Comparison of ENCODE assay signal across 7 mouse cellular contexts in the genomic region with DNA sequence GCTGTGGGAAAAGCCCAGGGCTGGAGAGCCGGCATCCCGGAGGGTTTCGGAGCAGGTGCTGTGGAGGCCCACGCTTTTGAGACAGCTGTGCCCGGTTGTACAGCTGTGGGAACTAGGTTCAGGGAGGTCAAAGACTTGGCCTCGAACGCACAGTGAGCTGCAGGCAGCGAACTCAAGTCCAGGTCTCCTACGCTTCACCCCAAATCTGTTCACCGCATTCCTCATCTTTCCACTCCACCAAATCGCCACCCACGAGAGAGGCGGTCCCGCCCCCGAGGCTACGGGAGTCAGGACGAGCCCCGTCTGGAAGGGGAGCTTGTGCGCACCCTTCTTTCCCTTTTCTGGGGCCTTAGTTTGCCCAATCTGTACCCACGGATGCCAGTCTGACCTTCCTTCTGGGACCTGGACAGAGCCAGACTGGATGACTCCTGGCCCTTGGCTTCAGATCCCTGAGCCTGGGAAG. TPM values are rescaled to one million over a fixed set of nuclear protein-coding genes. Genes with fewer than 3 reads are reported as not detected.
DNase-seq lines count a peak whose midpoint lies in the region; ATAC-seq and TF ChIP-seq lines count a peak whose summit lies in the region.

No protein-coding gene starts in this region.

- H3K9me3 ChIP-seq in neural tube, embryonic 11.5 days (ENCODE audit: control insufficient read depth, low read length) = no peaks in the 10 kb centered on the region
- no peaks in the 10 kb centered on the region for H3K9me3 ChIP-seq in embryonic facial prominence, embryonic 15.5 days (replicated peaks)
- no peaks in the 10 kb centered on the region for H3K9me3 ChIP-seq in lung, embryonic 14.5 days (ENCODE audit: low read depth, low read length)

- ATAC-seq in neural tube, embryonic 11.5 days (ENCODE audit: insufficient read depth, low FRiP score, low TSS enrichment) = peak; percentile 11
- ATAC-seq in embryonic facial prominence, embryonic 15.5 days (ENCODE audit: insufficient number of reproducible peaks, low FRiP score, low TSS enrichment, low read depth) = peak; percentile 59
- peak; percentile 19 for ATAC-seq in inflammation-experienced regulatory T-cells, adult 6 months
- peak; percentile 48 for ATAC-seq in lung, embryonic 14.5 days (ENCODE audit: insufficient read depth)

- H3K4me1 ChIP-seq in neural tube, embryonic 11.5 days (ENCODE audit: control insufficient read depth, insufficient read depth, low read length) = 0 out of 2 replicates have a peak, but pooled peaks cover 6% of the 10 kb centered on the region
- peaks cover 19% of the 10 kb centered on the region for H3K4me1 ChIP-seq in embryonic facial prominence, embryonic 15.5 days
- no peaks in the 10 kb centered on the region for H3K4me1 ChIP-seq in lung, embryonic 14.5 days (ENCODE audit: insufficient read depth)

- DNase-seq in neural tube, embryonic 11.5 days (ENCODE audit: low spot score) = peak; percentile 42
- no peak for DNase-seq in neural tube, embryonic 10.5 days (ENCODE audit: extremely low spot score, low spot score)
- DNase-seq in ZHBTc4 (ENCODE audit: low read depth, low spot score) = peak; percentile 56
- peak; percentile 45 for DNase-seq in lung, embryonic 14.5 days
- DNase-seq in skeletal muscle tissue, adult 2 months (ENCODE audit: low read depth, low spot score) = peak; percentile 24

- H3K4me2 ChIP-seq in neural tube, embryonic 11.5 days (ENCODE audit: low read depth) = peak overlapping the region; percentile 88
- H3K4me2 ChIP-seq in embryonic facial prominence, embryonic 15.5 days (replicated peaks) = peak overlapping the region; percentile 85
- peak overlapping the region; percentile 93 for H3K4me2 ChIP-seq in lung, embryonic 14.5 days

- H3K27me3 ChIP-seq in neural tube, embryonic 11.5 days (ENCODE audit: control insufficient read depth, insufficient read depth, low read length) = no peaks in the 10 kb centered on the region
- H3K27me3 ChIP-seq in embryonic facial prominence, embryonic 15.5 days = no peaks in the 10 kb centered on the region
- H3K27me3 ChIP-seq in lung, embryonic 14.5 days (ENCODE audit: insufficient read depth, low read length) = no peaks in the 10 kb centered on the region

- peak overlapping the region; percentile 84 for H3K4me3 ChIP-seq in neural tube, embryonic 11.5 days (ENCODE audit: low read depth, low read length)
- H3K4me3 ChIP-seq in embryonic facial prominence, embryonic 15.5 days (replicated peaks) = peak overlapping the region; percentile 96
- H3K4me3 ChIP-seq in lung, embryonic 14.5 days (ENCODE audit: low read depth, low read length) = peak overlapping the region; percentile 86

- peak overlapping the region; percentile 86 for H3K9ac ChIP-seq in neural tube, embryonic 11.5 days (ENCODE audit: low read length)
- peak overlapping the region; percentile 82 for H3K9ac ChIP-seq in embryonic facial prominence, embryonic 15.5 days
- H3K9ac ChIP-seq in lung, embryonic 14.5 days = peak overlapping the region; percentile 87

- H3K36me3 ChIP-seq in neural tube, embryonic 11.5 days (ENCODE audit: control insufficient read depth, insufficient read depth, low read length) = no peaks in the 10 kb centered on the region; the same call in 1 of the 2 replicates
- H3K36me3 ChIP-seq in embryonic facial prominence, embryonic 15.5 days = peaks cover 10% of the 10 kb centered on the region; the same call in 1 of the 2 replicates
- H3K36me3 ChIP-seq in lung, embryonic 14.5 days (ENCODE audit: insufficient read depth) = peaks cover 3% of the 10 kb centered on the region; the same call in 1 of the 2 replicates

- WGBS in neural tube, embryonic 11.5 days = under 1% methylated on average over 20 of the region's 20 CpGs
- 2% methylated on average over 20 of the region's 20 CpGs for WGBS in embryonic facial prominence, embryonic 15.5 days
- WGBS in lung, embryonic 14.5 days = under 1% methylated on average over 18 of the region's 20 CpGs

- TF ChIP-seq CTCF in lung, embryonic 14.5 days (IDR thresholded peaks at IDR 0.05; ENCODE audit: low read depth) = no peak

- peak overlapping the region; percentile 83 for H3K27ac ChIP-seq in neural tube, embryonic 11.5 days (ENCODE audit: low read depth, low read length)
- H3K27ac ChIP-seq in embryonic facial prominence, embryonic 15.5 days (replicated peaks) = peak overlapping the region; percentile 96
- H3K27ac ChIP-seq in lung, embryonic 14.5 days (ENCODE audit: low read depth) = peak overlapping the region; percentile 95

RNA-seq across cellular contexts. Expression of a gene that starts 0.4 kb away (rescaled TPM):
- 53.8 and 59.5 TPM in 2 replicates for polyA plus RNA-seq in neural tube, embryonic 11.5 days (2014; fragmentation: Nextera tagmentation; extraction: Ambion mirVana)
- polyA plus RNA-seq in embryonic facial prominence, embryonic 15.5 days (2015; fragmentation: Nextera tagmentation; extraction: Ambion mirVana) = 35.6 and 37.6 TPM in 2 replicates
- polyA plus RNA-seq in inflammation-experienced regulatory T-cells, adult 6 months (2017; shearing (Covaris generic)) = 10 to 100 TPM; 16.8 to 28.4 (median 21.9) TPM
- polyA plus RNA-seq in lung, embryonic 14.5 days (2014; fragmentation: Nextera tagmentation; extraction: Ambion mirVana) = 37.9 and 40.7 TPM in 2 replicates

RNA-seq across cellular contexts. Expression of a gene that starts 36.4 kb away (rescaled TPM):
- 1.7 and 2.2 TPM in 2 replicates for polyA plus RNA-seq in neural tube, embryonic 11.5 days (2014; fragmentation: Nextera tagmentation; extraction: Ambion mirVana)
- 1.1 and 1.5 TPM in 2 replicates for polyA plus RNA-seq in embryonic facial prominence, embryonic 15.5 days (2015; fragmentation: Nextera tagmentation; extraction: Ambion mirVana)
- polyA plus RNA-seq in inflammation-experienced regulatory T-cells, adult 6 months (2017; shearing (Covaris generic)) = under 1 TPM in 2 of 3 experiments, not detected in 1; 0.12 to 0.28 TPM
- 0.46 and 0.47 TPM in 2 replicates for polyA plus RNA-seq in lung, embryonic 14.5 days (2014; fragmentation: Nextera tagmentation; extraction: Ambion mirVana)

RNA-seq across cellular contexts. Expression of a gene that starts 42.7 kb away (rescaled TPM):
- 77.5 and 91.8 TPM in 2 replicates for polyA plus RNA-seq in neural tube, embryonic 11.5 days (2014; fragmentation: Nextera tagmentation; extraction: Ambion mirVana)
- polyA plus RNA-seq in embryonic facial prominence, embryonic 15.5 days (2015; fragmentation: Nextera tagmentation; extraction: Ambion mirVana) = 100 and 103 TPM in 2 replicates
- 10 to 100 TPM; 84.8 to 90.3 (median 87.8) TPM for polyA plus RNA-seq in inflammation-experienced regulatory T-cells, adult 6 months (2017; shearing (Covaris generic))
- polyA plus RNA-seq in lung, embryonic 14.5 days (2014; fragmentation: Nextera tagmentation; extraction: Ambion mirVana) = 45.3 and 49.1 TPM in 2 replicates

RNA-seq across cellular contexts. Expression of a gene that starts 52.9 kb away (rescaled TPM):
- 0.31 and 0.42 TPM in 2 replicates for polyA plus RNA-seq in neural tube, embryonic 11.5 days (2014; fragmentation: Nextera tagmentation; extraction: Ambion mirVana)
- 1.7 and 1.9 TPM in 2 replicates for polyA plus RNA-seq in embryonic facial prominence, embryonic 15.5 days (2015; fragmentation: Nextera tagmentation; extraction: Ambion mirVana)
- not detected for polyA plus RNA-seq in inflammation-experienced regulatory T-cells, adult 6 months (2017; shearing (Covaris generic))
- polyA plus RNA-seq in lung, embryonic 14.5 days (2014; fragmentation: Nextera tagmentation; extraction: Ambion mirVana) = 1.2 and 1.5 TPM in 2 replicates
